Comparison of ENCODE assay signal across 24 mouse cellular contexts in the genomic region with DNA sequence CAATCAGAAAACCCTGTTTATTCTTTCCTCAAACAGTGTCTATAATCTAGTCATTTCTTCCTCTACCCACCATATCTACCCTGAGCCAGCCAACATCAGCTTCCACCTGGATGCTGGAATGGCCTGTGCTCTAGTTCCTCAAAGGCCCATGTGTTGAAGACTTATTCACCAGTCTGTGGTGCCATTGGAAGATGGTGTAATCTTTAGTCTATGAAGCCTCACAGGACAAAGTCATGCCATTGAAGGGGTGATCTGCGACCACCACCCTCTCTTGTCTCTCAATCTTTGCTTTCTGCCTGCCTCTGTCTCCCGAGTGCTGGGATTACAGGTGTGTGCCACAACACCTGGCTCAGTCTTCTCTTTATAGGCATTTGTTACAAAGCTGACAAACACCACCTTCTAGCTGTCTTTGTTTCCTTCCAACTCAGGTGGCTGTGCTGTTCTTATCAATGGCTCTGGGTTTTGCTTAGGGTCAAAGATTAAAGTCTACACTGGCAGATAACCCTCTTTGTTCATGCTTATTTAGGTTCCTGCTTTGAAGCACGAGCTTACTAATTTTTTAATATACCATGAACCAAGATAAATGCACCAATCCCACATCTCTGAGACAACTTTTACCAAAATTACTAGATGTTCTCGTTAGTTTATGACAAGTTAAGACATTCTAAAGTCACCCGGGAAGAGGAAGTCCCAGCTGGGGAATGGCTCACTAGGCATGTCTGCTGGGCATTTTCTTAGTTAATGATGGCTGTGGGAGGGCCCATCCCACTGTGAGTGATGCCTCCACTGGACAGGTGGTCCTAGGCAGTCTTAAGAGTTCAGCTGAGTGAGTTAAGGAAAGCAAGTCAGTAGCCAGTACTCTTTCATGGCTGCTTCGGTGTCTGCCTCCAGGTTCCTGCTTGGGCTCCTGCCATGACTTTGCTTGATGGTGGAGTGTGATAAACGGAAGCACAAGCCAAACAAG.
"Had no signal": no experiment of that assay in that cellular context is flagged by ENCODE, and none has a peak within 500 bp of the region (broad histone marks: within the 10 kb centered on the region; RNA-seq: fewer than 3 reads in every experiment).

No protein-coding gene starts in this region.

- H3K4me3 ChIP-seq: heart, embryonic 10.5 days; heart, embryonic 12.5 days; hindbrain, embryonic 13.5 days; hindbrain, embryonic 15.5 days; kidney, embryonic 15.5 days; limb, embryonic 13.5 days; limb, embryonic 15.5 days; liver, embryonic 12.5 days had no signal

- H3K4me1 ChIP-seq: heart, embryonic 10.5 days; heart, embryonic 12.5 days; hindbrain, embryonic 15.5 days; kidney, embryonic 15.5 days; limb, embryonic 15.5 days; liver, embryonic 12.5 days had no signal

- DNase-seq: forebrain, postnatal 0 days; gastrocnemius, postnatal 14 days; gastrocnemius, postnatal 36 days; heart, adult 18-20 months; heart, postnatal 10 days; heart, postnatal 36 days; kidney, adult 11 months; kidney, adult 2 months; kidney, adult 9 months; kidney, postnatal 14 days; kidney, postnatal 4 days; layer of hippocampus, adult 9-11 months; layer of hippocampus, postnatal 36 days; left cerebral cortex, postnatal 4 days had no signal

- ATAC-seq: forebrain, postnatal 0 days; hindbrain, postnatal 0 days; liver, embryonic 12.5 days had no signal

- H3K36me3 ChIP-seq: heart, embryonic 10.5 days; heart, embryonic 12.5 days; hindbrain, embryonic 13.5 days; hindbrain, embryonic 15.5 days; kidney, embryonic 15.5 days; limb, embryonic 13.5 days; limb, embryonic 15.5 days; liver, embryonic 12.5 days had no signal

- H3K27me3 ChIP-seq: heart, embryonic 12.5 days; hindbrain, embryonic 13.5 days; hindbrain, embryonic 15.5 days; kidney, embryonic 15.5 days; limb, embryonic 13.5 days; limb, embryonic 15.5 days; liver, embryonic 12.5 days had no signal

- H3K4me2 ChIP-seq: heart, embryonic 12.5 days; hindbrain, embryonic 13.5 days; hindbrain, embryonic 15.5 days; kidney, embryonic 15.5 days; limb, embryonic 13.5 days; limb, embryonic 15.5 days; liver, embryonic 12.5 days had no signal

- H3K9ac ChIP-seq: forebrain, postnatal 0 days; heart, embryonic 12.5 days; hindbrain, embryonic 13.5 days; hindbrain, embryonic 15.5 days; kidney, embryonic 15.5 days; limb, embryonic 13.5 days; limb, embryonic 15.5 days; liver, embryonic 12.5 days had no signal

- H3K9me3 ChIP-seq: heart, embryonic 10.5 days; heart, embryonic 12.5 days; hindbrain, embryonic 13.5 days; hindbrain, embryonic 15.5 days; kidney, embryonic 15.5 days; limb, embryonic 15.5 days; liver, embryonic 12.5 days had no signal

- H3K27ac ChIP-seq: heart, embryonic 10.5 days; hindbrain, embryonic 13.5 days; hindbrain, embryonic 15.5 days; hindbrain, postnatal 0 days; kidney, embryonic 15.5 days; kidney, postnatal 0 days; limb, embryonic 13.5 days; limb, embryonic 15.5 days; liver, embryonic 12.5 days had no signal
